Mouse (Mus musculus): ENCODE measurements around the gene Lsm12. TPM values are rescaled to one million over a fixed set of nuclear protein-coding genes. Genes with fewer than 3 reads are reported as not detected.
A peak's percentile ranks its signal among the peaks of the same experiment; 100 is the strongest.
"Not testable (repeated sequence)": the region's sequence is repeated elsewhere in the genome, so short reads cannot be mapped to it uniquely, and the experiment has no call there.

Lsm12 gene
- polyA plus RNA-seq, 1 experiment from 2014 or later = 103 TPM

DNA sequence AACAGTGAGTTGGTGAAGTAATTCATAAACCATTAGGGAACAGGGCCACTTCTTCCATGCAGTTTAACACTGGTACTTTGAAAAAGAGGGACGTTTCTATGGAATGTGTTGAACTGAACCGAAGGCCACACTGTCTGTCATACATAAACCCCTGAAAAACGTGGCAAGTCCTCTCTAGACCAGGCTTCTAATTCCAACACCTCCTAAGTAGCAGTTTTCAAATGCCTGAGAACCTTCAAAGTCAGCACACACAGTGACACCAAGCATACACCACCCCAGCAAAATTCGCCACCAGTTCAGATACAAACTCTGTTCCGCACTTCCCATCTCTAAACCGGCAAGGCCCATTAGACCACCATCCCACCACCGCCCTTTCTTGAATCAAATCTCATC, 847 bp downstream of the Lsm12 start:
- H3K9me3 ChIP-seq = no peaks in the 10 kb centered on the region
- peak overlapping the region; percentile 90 for H3K9ac ChIP-seq (replicated peaks)
- peaks cover 19% of the 10 kb centered on the region for H3K4me1 ChIP-seq (replicated peaks)
- 5% methylated on average over 7 of the region's 7 CpGs for WGBS
- peaks cover 33% of the 10 kb centered on the region for H3K36me3 ChIP-seq
- no peaks in the 10 kb centered on the region for H3K27me3 ChIP-seq
- peak overlapping the region; percentile 68 for H3K4me3 ChIP-seq (replicated peaks)
- peak overlapping the region; percentile 92 for H3K27ac ChIP-seq
- no peak for ATAC-seq (ENCODE audit: insufficient number of reproducible peaks, insufficient read depth, low FRiP score, low TSS enrichment, low read depth)
- H3K4me2 ChIP-seq = peak overlapping the region; percentile 68

DNA sequence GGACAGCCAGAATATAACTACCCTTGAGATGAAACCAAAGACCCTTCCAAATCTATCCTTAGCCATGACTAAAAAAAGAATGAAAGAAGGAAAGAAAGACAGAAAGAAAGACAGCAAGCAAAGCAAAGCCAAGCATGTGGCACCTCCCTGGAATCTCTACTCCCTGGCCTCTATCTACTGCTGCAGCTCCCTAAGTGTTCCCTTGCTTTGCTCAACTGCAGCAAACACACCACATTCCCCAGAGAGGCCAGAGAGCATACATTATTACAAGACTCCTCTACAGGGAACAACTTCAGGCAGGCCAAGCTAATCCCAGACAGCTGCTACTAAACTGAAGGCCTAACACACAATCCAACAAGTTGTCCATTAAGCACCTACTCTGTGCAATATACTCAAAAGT, 5.3 kb downstream of the Lsm12 start:
- H3K9ac ChIP-seq (replicated peaks) = no peak overlapping the region
- no peak overlapping the region for H3K27ac ChIP-seq
- H3K4me1 ChIP-seq (replicated peaks) = peaks cover 15% of the 10 kb centered on the region
- H3K4me3 ChIP-seq (replicated peaks) = no peak overlapping the region
- H3K4me2 ChIP-seq = no peak overlapping the region
- no peaks in the 10 kb centered on the region for H3K9me3 ChIP-seq
- no peak for ATAC-seq (ENCODE audit: insufficient number of reproducible peaks, insufficient read depth, low FRiP score, low TSS enrichment, low read depth)
- H3K27me3 ChIP-seq = no peaks in the 10 kb centered on the region
- H3K36me3 ChIP-seq = peaks cover 69% of the 10 kb centered on the region

DNA sequence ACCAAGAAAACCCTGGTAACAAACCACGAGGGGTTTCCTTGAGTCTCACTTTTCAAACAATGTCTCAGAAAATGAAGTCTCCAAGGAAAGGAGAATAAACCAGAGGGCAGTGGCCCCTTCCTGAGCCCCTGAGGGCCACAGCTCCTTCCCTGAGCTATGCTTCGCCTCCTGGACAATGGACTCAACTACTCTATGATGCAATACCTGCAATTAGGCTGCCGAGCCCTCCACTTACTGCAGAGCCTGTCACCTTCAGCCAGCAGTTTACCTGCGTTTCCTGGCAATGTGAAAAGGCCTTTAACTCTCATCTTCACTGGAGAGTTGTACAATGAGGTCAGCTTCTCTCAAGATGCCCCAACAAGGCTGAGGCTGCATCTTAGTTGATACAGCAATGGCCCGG, 16.4 kb downstream of the Lsm12 start:
- WGBS = 87% methylated on average over 5 of the region's 5 CpGs
- Histone ChIP-seq H3K36me3 (peaks cover 78% of the 10 kb centered on the region), H3K4me2 (no peak overlapping the region), H3K4me3 (replicated peaks) (no peak overlapping the region), H3K27me3 (no peaks in the 10 kb centered on the region), H3K9ac (replicated peaks) (no peak overlapping the region), H3K9me3 (no peaks in the 10 kb centered on the region), H3K4me1 (replicated peaks) (0 out of 2 replicates have a peak, but pooled peaks cover 3% of the 10 kb centered on the region), H3K27ac (no peak overlapping the region)
- no peak for ATAC-seq (ENCODE audit: insufficient number of reproducible peaks, insufficient read depth, low FRiP score, low TSS enrichment, low read depth)

DNA sequence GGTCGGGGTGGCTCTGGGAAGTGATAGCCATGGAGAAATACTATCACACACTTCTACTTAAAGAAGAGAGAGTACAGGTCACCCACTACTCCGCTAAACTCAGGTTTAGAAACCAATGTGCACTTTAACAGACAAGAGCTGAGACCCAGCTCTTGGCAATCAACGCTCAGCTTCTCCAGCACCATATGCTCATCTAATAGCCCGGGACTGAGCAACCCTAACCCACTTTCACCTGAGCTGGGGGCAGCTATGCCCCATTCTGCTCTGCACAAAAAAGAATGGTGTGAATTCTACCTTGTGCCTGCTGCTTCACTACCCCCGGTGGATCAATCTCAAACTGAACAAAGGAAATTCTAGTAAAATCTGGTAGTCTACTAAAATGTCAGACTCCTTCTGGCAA, 17.6 kb downstream of the Lsm12 start:
- Histone ChIP-seq H3K9ac (replicated peaks) (no peak overlapping the region), H3K4me2 (no peak overlapping the region), H3K27ac (no peak overlapping the region), H3K27me3 (no peaks in the 10 kb centered on the region), H3K4me3 (replicated peaks) (no peak overlapping the region), H3K4me1 (replicated peaks) (0 out of 2 replicates have a peak, but pooled peaks cover 3% of the 10 kb centered on the region), H3K9me3 (no peaks in the 10 kb centered on the region), H3K36me3 (peaks cover 85% of the 10 kb centered on the region)
- 90% methylated on average over 5 of the region's 5 CpGs for WGBS
- no peak for ATAC-seq (ENCODE audit: insufficient number of reproducible peaks, insufficient read depth, low FRiP score, low TSS enrichment, low read depth)

DNA sequence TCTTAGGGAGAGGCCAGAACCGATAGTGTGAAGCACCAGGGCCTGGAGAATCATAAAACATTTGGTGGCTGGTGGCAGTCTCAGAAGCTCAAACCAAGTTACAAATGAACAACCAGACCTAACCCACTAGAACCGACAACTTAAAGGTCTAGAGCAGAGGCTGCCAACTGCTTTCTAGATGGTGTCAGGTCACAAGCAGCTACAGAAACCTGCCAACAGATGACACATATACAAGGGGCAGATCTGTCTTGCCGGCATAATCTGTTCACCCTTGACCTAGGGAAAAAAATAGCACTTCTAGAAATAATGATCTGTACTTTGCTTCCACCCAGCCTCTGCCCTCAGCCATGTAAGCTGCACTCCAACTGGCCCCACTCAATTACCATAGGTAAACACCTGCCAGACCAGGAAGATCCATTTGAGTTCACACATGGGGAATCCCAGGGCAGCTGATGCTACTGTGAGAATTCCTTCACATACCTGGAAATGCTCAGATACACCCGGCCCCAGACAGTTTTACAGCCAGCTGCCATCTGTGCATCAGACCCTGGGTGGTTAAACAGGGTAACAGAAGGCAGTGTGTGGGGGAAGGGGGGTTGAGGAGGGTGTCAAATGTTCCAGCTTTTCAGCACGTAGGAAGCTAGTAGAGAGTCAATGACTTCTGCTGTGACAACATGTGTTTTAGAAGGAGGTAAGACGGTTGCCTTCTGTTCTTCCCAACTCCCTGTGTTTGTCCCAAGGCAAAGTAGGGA, 18.9 kb downstream of the Lsm12 start:
- WGBS = 28% methylated on average over 6 of the region's 6 CpGs
- H3K36me3 ChIP-seq = peaks cover 93% of the 10 kb centered on the region
- H3K4me1 ChIP-seq (replicated peaks) = 0 out of 2 replicates have a peak, but pooled peaks cover 3% of the 10 kb centered on the region
- no peak overlapping the region for H3K4me2 ChIP-seq
- H3K27me3 ChIP-seq = no peaks in the 10 kb centered on the region
- no peak overlapping the region for H3K4me3 ChIP-seq (replicated peaks)
- H3K9ac ChIP-seq (replicated peaks) = no peak overlapping the region
- H3K27ac ChIP-seq = no peak overlapping the region
- H3K9me3 ChIP-seq = no peaks in the 10 kb centered on the region
- ATAC-seq (ENCODE audit: insufficient number of reproducible peaks, insufficient read depth, low FRiP score, low TSS enrichment, low read depth) = no peak

DNA sequence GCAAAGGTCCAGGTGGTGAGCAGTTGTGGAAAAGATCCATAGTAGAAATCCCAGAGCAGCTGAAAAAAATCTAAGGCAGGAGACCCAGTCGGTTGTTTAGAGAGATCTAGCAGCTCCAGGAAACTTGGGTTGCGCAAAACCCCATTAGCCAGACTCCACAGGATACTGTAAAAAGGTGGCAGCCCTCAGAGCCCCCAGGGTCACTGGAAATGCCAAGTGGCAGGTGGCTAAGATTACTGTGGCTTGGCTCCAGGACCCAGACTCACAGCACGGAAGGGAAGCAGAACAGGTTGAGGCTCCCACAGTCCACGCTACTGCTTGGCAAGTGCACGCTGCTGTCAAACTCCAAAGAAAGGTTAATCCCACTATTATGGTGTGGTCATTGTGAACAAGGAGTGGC, 25.3 kb downstream of the Lsm12 start:
- H3K36me3 ChIP-seq = peaks cover 40% of the 10 kb centered on the region
- H3K4me2 ChIP-seq = no peak overlapping the region
- no peak overlapping the region for H3K27ac ChIP-seq
- H3K27me3 ChIP-seq = no peaks in the 10 kb centered on the region
- no peak overlapping the region for H3K4me3 ChIP-seq (replicated peaks)
- H3K9me3 ChIP-seq = no peaks in the 10 kb centered on the region
- no peak overlapping the region for H3K9ac ChIP-seq (replicated peaks)
- ATAC-seq (ENCODE audit: insufficient number of reproducible peaks, insufficient read depth, low FRiP score, low TSS enrichment, low read depth) = no peak
- 69% methylated on average over 5 of the region's 5 CpGs for WGBS
- H3K4me1 ChIP-seq (replicated peaks) = peaks cover 9% of the 10 kb centered on the region

DNA sequence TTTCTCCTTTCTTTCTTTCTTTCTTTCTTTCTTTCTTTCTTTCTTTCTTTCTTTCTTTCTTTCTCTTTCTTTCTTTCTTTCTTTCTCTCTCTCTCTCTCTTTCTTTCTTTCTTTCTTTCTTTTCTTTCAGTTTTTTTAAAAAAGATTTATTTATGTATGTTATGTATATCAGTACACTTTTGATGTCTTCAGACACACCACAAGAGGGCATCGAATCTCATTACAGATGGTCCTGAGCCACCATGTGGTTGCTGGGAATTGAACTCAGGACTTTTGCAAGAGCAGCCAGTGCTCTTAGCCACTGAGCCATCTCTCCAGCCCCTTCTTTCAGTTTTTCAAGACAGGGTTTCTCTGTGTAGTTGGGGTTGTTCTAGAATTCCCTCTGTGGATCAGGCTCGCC, 27.1 kb downstream of the Lsm12 start:
- 76% methylated on average over 2 of the region's 2 CpGs for WGBS
- H3K4me3 ChIP-seq (replicated peaks) = not testable (repeated sequence)

DNA sequence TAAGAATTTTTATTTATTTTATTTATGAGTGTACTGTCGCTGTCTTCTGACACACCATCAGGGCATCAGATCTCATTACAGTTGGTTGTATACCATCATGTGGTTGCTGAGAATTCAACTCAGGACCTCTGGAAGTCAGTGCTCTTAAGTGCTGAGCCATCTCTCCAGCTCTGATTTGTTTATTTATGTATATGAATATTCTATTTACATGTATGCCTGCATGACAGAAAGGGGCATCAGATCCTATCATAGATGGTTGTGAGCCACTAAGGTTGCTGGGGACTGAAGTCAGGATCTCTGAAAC, 28.4 kb downstream of the Lsm12 start:
- H3K27me3 ChIP-seq = no peaks in the 10 kb centered on the region
- no peak overlapping the region for H3K4me3 ChIP-seq (replicated peaks)

More for the DNA sequence above, 27.1 kb downstream of the Lsm12 start:
- H3K27ac ChIP-seq; H3K4me1 ChIP-seq (replicated peaks); ATAC-seq (ENCODE audit: insufficient number of reproducible peaks, insufficient read depth, low FRiP score, low TSS enrichment, low read depth); H3K9me3 ChIP-seq; H3K4me2 ChIP-seq; H3K27me3 ChIP-seq; H3K9ac ChIP-seq (replicated peaks): not testable (repeated sequence)
- peaks cover 43% of the 10 kb centered on the region for H3K36me3 ChIP-seq

DNA sequence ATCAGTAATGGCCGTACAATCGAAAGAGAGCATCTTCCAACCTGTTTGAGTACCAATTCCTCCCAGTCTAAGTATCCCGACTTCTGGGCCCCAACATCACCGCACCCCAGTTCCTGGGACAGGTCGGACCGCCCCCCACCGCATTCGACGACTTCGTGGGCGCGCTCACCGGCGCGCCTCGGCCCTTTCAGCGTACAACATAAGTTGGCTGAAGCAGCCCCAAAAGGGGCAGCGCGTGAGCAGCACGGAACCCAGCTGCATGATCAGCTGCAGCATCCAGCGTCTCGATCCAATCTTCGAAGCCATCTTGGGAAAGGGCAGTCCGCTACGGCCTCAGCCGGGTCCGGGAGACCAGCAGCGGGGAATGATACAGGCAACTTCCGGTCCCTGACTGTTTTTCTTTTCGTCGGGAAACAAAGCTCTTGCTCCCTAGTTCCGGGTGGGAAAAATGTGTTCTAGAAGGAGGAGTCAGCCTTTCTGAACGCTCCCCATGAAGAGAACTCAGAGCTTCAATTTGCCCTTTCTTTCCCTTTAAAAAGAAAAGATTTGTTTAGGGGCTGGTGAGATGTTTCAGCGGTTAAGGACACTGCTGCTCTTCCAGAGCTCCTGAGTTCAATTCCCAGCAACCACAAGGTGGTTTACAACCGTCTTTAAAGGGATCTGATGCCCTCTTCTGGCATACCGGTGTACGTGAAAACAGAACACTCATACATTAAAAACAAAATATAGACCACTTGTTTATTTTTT, 28.9 kb downstream of the Lsm12 start, which contains the start of gene Tmem101:
Gene Tmem101 (minus strand): TSS at position 366 of the 747 bp plus-strand sequence.
- peaks cover 34% of the 10 kb centered on the region for H3K36me3 ChIP-seq
- under 1% methylated on average over 37 of the region's 37 CpGs for WGBS
- H3K9ac ChIP-seq (replicated peaks) = peak within 1 kb of the TSS; percentile 83
- H3K4me2 ChIP-seq = peak within 1 kb of the TSS; percentile 79
- no peaks in the 10 kb centered on the region for H3K9me3 ChIP-seq
- peak within 1 kb of the TSS; percentile 85 for H3K4me3 ChIP-seq (replicated peaks)
- H3K4me1 ChIP-seq (replicated peaks) = peaks cover 10% of the 10 kb centered on the region
- peak within 1 kb of the TSS; percentile 79 for H3K27ac ChIP-seq
- 0 out of 2 replicates have a peak, but pooled peaks have one; percentile 46 for ATAC-seq (ENCODE audit: insufficient number of reproducible peaks, insufficient read depth, low FRiP score, low TSS enrichment, low read depth)
- H3K27me3 ChIP-seq = no peaks in the 10 kb centered on the region

More for the DNA sequence above, 28.4 kb downstream of the Lsm12 start:
- ATAC-seq (ENCODE audit: insufficient number of reproducible peaks, insufficient read depth, low FRiP score, low TSS enrichment, low read depth) = no peak
- no peak overlapping the region for H3K9ac ChIP-seq (replicated peaks)
- H3K4me2 ChIP-seq = peak overlapping the region; percentile 79; the same call in 1 of the 2 replicates
- H3K4me1 ChIP-seq (replicated peaks) = peaks cover 10% of the 10 kb centered on the region
- 6% methylated on average over 1 of the region's 1 CpGs for WGBS
- no peak overlapping the region for H3K27ac ChIP-seq
- H3K36me3 ChIP-seq = peaks cover 39% of the 10 kb centered on the region
- no peaks in the 10 kb centered on the region for H3K9me3 ChIP-seq

DNA sequence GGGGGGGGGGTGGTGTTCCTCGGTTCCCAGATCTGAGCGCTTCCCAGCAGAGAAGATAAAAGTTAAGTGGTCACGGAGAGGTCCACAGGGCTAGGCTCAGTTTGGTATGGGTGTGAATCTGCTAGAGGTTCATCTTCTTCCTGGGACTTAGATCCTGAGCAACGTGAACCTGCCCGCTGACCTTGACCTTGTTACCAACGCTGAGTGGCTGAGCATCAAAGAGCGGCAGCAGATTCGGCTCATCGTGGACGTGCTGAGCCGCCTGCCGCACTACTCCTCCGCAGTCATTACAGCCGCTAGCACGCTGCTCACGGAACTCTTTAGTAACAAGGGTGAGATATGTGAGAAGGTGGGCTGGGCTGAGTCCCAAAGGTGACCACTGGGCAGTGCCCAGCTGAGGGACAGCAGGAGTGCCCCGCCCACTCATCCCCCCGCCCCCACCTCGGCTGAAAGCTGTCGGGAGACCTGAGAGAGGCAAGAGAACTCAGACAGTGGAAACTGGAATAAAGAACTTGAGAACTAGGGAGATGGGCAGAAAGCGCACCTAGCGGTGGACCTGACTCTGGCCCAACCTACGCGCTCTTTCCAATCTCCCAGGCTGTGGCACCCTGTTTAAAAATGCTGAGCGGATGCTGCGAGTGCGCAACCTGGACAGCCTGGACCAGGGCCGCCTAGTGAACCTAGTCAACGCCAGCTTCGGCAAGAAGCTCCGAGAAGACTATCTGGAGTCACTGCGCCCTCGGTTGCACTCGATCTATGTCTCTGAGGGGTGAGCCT, 37.7 kb downstream of the Lsm12 start:
- no peak for ATAC-seq (ENCODE audit: insufficient number of reproducible peaks, insufficient read depth, low FRiP score, low TSS enrichment, low read depth)
- H3K4me1 ChIP-seq (replicated peaks) = peaks cover 30% of the 10 kb centered on the region
- H3K27ac ChIP-seq = no peak overlapping the region
- peak overlapping the region; percentile 60 for H3K4me2 ChIP-seq
- peak overlapping the region; percentile 38 for H3K4me3 ChIP-seq (replicated peaks)
- no peaks in the 10 kb centered on the region for H3K9me3 ChIP-seq
- WGBS = 13% methylated on average over 34 of the region's 34 CpGs
- no peak overlapping the region for H3K9ac ChIP-seq (replicated peaks)
- H3K27me3 ChIP-seq = peaks cover 74% of the 10 kb centered on the region
- peaks cover 1% of the 10 kb centered on the region for H3K36me3 ChIP-seq

DNA sequence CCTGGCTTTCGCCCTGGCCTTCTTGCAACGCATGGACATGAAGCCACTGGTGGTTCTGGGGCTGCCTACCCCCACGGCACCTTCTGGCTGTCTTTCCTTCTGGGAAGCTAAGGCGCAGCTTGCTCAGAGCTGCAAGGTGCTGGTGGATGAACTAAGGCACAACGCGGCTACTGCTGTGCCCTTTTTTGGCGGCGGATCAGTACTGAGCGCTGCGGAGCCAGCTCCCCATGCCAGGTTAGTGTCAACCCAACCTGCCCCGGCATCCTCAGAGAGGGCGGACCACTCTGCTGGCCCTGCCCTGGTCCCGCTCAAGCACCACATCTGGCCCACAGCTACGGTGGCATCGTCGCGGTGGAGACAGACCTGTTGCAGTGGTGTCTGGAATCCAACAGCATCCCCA, 38.6 kb downstream of the Lsm12 start:
- ATAC-seq (ENCODE audit: insufficient number of reproducible peaks, insufficient read depth, low FRiP score, low TSS enrichment, low read depth) = no peak
- H3K4me3 ChIP-seq (replicated peaks) = peak overlapping the region; percentile 38; the same call in 1 of the 2 replicates
- H3K27ac ChIP-seq = no peak overlapping the region
- peak overlapping the region; percentile 23; the same call in 1 of the 2 replicates for H3K9ac ChIP-seq (replicated peaks)
- H3K27me3 ChIP-seq = peaks cover 80% of the 10 kb centered on the region
- WGBS = 9% methylated on average over 17 of the region's 17 CpGs
- H3K36me3 ChIP-seq = no peaks in the 10 kb centered on the region
- H3K9me3 ChIP-seq = no peaks in the 10 kb centered on the region
- peak overlapping the region; percentile 60 for H3K4me2 ChIP-seq
- H3K4me1 ChIP-seq (replicated peaks) = peaks cover 30% of the 10 kb centered on the region
